Mouse (Mus musculus): ENCODE measurements around the gene Stxbp6. TPM values are rescaled to one million over a fixed set of nuclear protein-coding genes. Genes with fewer than 3 reads are reported as not detected.

Stxbp6 gene
- total and polyA plus RNA-seq, 3 experiments = not detected

GRCm38 (mm10) chr12:45074042-45074601, 387 bp downstream of the Stxbp6 start:
- Histone ChIP-seq H3K27ac (ENCODE audit: control insufficient read depth, low read depth, low read length) (no peak overlapping the region), H3K27me3 (ENCODE audit: control insufficient read depth in 1 of 2, insufficient read depth in 2 of 2, low read length in 2 of 2) (no peaks in the 10 kb centered on the region), H3K4me3 (ENCODE audit: control insufficient read depth in 1 of 2, insufficient read depth in 1 of 2, low read depth in 2 of 2, low read length in 2 of 2) (no peak overlapping the region), H3K36me3 (ENCODE audit: control insufficient read depth in 1 of 2, insufficient read depth in 2 of 2, low read length in 2 of 2) (no peaks in the 10 kb centered on the region), H3K9ac (ENCODE audit: control insufficient read depth, low read depth, low read length, poor library complexity, severe bottlenecking) (no peak overlapping the region), H3K9me3 (replicated peaks; ENCODE audit: insufficient read depth, low read length) (no peaks in the 10 kb centered on the region), H3K79me2 (ENCODE audit: control insufficient read depth, insufficient read depth, low read length, poor library complexity) (no peaks in the 10 kb centered on the region), H3K4me1 (ENCODE audit: control insufficient read depth in 1 of 2, insufficient read depth in 2 of 2, low read length in 2 of 2) (no peaks in the 10 kb centered on the region)
- no peak for DNase-seq (ENCODE audit: low read depth, low spot score)
- no peak for TF ChIP-seq HCFC1 (IDR thresholded peaks at IDR 0.05; ENCODE audit: low read depth, low read length)
- no peak for TF ChIP-seq TCF12 (IDR thresholded peaks at IDR 0.05; ENCODE audit: low read depth, low read length)
- no peak for TF ChIP-seq MAFK (IDR thresholded peaks at IDR 0.05; ENCODE audit: borderline replicate concordance, low read depth, low read length)
- no peak for TF ChIP-seq MEF2A (IDR thresholded peaks at IDR 0.05; ENCODE audit: extremely low read depth, insufficient replicate concordance, low read depth, low read length, poor library complexity, severe bottlenecking)
- TF ChIP-seq BHLHE40 (IDR thresholded peaks at IDR 0.05; ENCODE audit: borderline replicate concordance, low read depth, low read length) = no peak
- TF ChIP-seq ZC3H11A (IDR thresholded peaks at IDR 0.05; ENCODE audit: low read depth, low read length) = no peak
- no peak for TF ChIP-seq KAT2A (conservative IDR thresholded peaks at IDR 0.05; ENCODE audit: low read depth, low read length)
- TF ChIP-seq JUND (IDR thresholded peaks at IDR 0.05; ENCODE audit: low read depth, low read length) = no peak
- TF ChIP-seq SMC3 (IDR thresholded peaks at IDR 0.05; ENCODE audit: low read depth, low read length) = no peak
- no peak for TF ChIP-seq POLR2AphosphoS2 (IDR thresholded peaks at IDR 0.05; ENCODE audit: low read length)
- no peak for TF ChIP-seq MAX (IDR thresholded peaks at IDR 0.05; ENCODE audit: low read length)
- no peak for TF ChIP-seq ZMIZ1 (IDR thresholded peaks at IDR 0.05; ENCODE audit: low read depth, low read length)
- TF ChIP-seq GABPA (IDR thresholded peaks at IDR 0.05; ENCODE audit: low read depth, low read length) = no peak
- no peak for TF ChIP-seq NELFE (IDR thresholded peaks at IDR 0.05; ENCODE audit: low read depth, low read length)

- H3K36me3 ChIP-seq (ENCODE audit: control insufficient read depth in 1 of 2, insufficient read depth in 2 of 2, low read length in 2 of 2) = no peaks in the 10 kb centered on the region
- H3K4me3 ChIP-seq (ENCODE audit: control insufficient read depth in 1 of 2, insufficient read depth in 1 of 2, low read depth in 2 of 2, low read length in 2 of 2) = no peak overlapping the region
- TF ChIP-seq CTCF (IDR thresholded peaks at IDR 0.05 in 2 of 3, conservative IDR thresholded peaks at IDR 0.05 in 1 of 3; ENCODE audit: control insufficient read depth in 1 of 3, insufficient read depth in 1 of 3, low read depth in 2 of 3, low read length in 3 of 3, poor library complexity in 1 of 3, severe bottlenecking in 1 of 3) = no peak
- no peak for TF ChIP-seq GABPA (IDR thresholded peaks at IDR 0.05; ENCODE audit: low read depth, low read length)
- no peak for TF ChIP-seq NELFE (IDR thresholded peaks at IDR 0.05; ENCODE audit: low read depth, low read length)
- no peak for TF ChIP-seq ZC3H11A (IDR thresholded peaks at IDR 0.05; ENCODE audit: low read depth, low read length)
- no peak for TF ChIP-seq ETS1 (IDR thresholded peaks at IDR 0.05; ENCODE audit: low read depth, low read length)
- TF ChIP-seq EP300 (IDR thresholded peaks at IDR 0.05; ENCODE audit: low read depth in 1 of 2, low read length in 2 of 2) = no peak
- TF ChIP-seq GATA1 (IDR thresholded peaks at IDR 0.05; ENCODE audit: low read depth, low read length) = no peak
- no peak for TF ChIP-seq MAX (IDR thresholded peaks at IDR 0.05; ENCODE audit: low read length)
- TF ChIP-seq BHLHE40 (IDR thresholded peaks at IDR 0.05; ENCODE audit: borderline replicate concordance, low read depth, low read length) = no peak
- no peak for TF ChIP-seq MAFK (IDR thresholded peaks at IDR 0.05; ENCODE audit: borderline replicate concordance, low read depth, low read length)
- no peaks in the 10 kb centered on the region for H3K4me1 ChIP-seq (ENCODE audit: control insufficient read depth in 1 of 2, insufficient read depth in 2 of 2, low read length in 2 of 2)
- H3K79me2 ChIP-seq (ENCODE audit: control insufficient read depth, insufficient read depth, low read length, poor library complexity) = no peaks in the 10 kb centered on the region
- H3K9me3 ChIP-seq (replicated peaks; ENCODE audit: insufficient read depth, low read length) = no peaks in the 10 kb centered on the region
- H3K27me3 ChIP-seq (ENCODE audit: control insufficient read depth in 1 of 2, insufficient read depth in 2 of 2, low read length in 2 of 2) = no peaks in the 10 kb centered on the region
- H3K9ac ChIP-seq (ENCODE audit: control insufficient read depth, low read depth, low read length, poor library complexity, severe bottlenecking) = no peak overlapping the region
- no peak for DNase-seq (ENCODE audit: low read depth, low spot score)
- no peak overlapping the region for H3K27ac ChIP-seq (ENCODE audit: control insufficient read depth, low read depth, low read length)
Measured at GRCm38 (mm10) chr12:45073331-45074041, 1.0 kb downstream of the Stxbp6 start.
